Mouse (Mus musculus) small intestine, adult 2 months (tissue): Measurements from ENCODE around the gene Ggps1. TPM values are rescaled to one million over a fixed set of nuclear protein-coding genes. Genes with fewer than 3 reads are reported as not detected.

Source experiments
- H3K27ac ChIP-seq: fragments of 200-500 bp; 2 replicates; pipeline ENCODE4 v1.5.1; 2012; ENCODE audit warnings: low read depth, low read length, control low read depth, inconsistent platforms; ENCODE audit not compliant: insufficient read depth
- H3K27me3 ChIP-seq: fragments of 200-500 bp; 2 replicates; pipeline ENCODE4 v1.6.1; 2012; ENCODE audit warnings: mild to moderate bottlenecking, moderate library complexity, low read length, inconsistent platforms; ENCODE audit not compliant: control insufficient read depth, insufficient read depth
- H3K36me3 ChIP-seq: fragments of 200-500 bp; 2 replicates; pipeline ENCODE4 v1.6.1; 2012; ENCODE audit warnings: mild to moderate bottlenecking, low read length, control low read depth, inconsistent platforms; ENCODE audit not compliant: control insufficient read depth, insufficient read depth
- H3K4me1 ChIP-seq: fragments of 200-500 bp; 2 replicates; pipeline ENCODE4 v1.6.1; 2012; ENCODE audit warnings: low read length, inconsistent platforms, mixed read lengths; ENCODE audit not compliant: control insufficient read depth, insufficient read depth, insufficient read length
- H3K4me3 ChIP-seq: fragments of 200-500 bp; 2 replicates; pipeline ENCODE4 v1.5.1; 2012; ENCODE audit warnings: low read depth, mild to moderate bottlenecking, control low read depth, inconsistent platforms, low read length, moderate library complexity
- CTCF ChIP-seq: fragments of 200-500 bp; IDR thresholded peaks from 2 replicates; pipeline ENCODE4 v1.5.1; 2012; ENCODE audit warnings: low read depth, mild to moderate bottlenecking, control low read depth, inconsistent platforms, low read length, moderate library complexity, mixed read lengths; ENCODE audit not compliant: insufficient replicate concordance, insufficient read length; ENCODE audit errors: extremely low read depth
- POLR2A ChIP-seq: fragments of 200-500 bp; IDR thresholded peaks from 2 replicates; pipeline ENCODE4 v1.6.1; 2012; ENCODE audit warnings: low read depth, mild to moderate bottlenecking, control low read depth, inconsistent platforms, low read length, moderate library complexity
- WGBS: fragments of 180-500 bp; shearing (Covaris S2); methylation state at CpG from one replicate; pipeline ENCODE4 v1.1.7; 2018; 5-methylcytosine and 5-hydroxymethylcytosine counted together
- polyA plus RNA-seq: library from polyadenylated mRNA; depleted of rRNA; stranded (reverse); fragments of >200 nt; gene quantifications from 2 replicates; pipeline ENCODE4 v1.2.3, GENCODE M21; 2012

The Ggps1 gene
- polyA plus RNA-seq, 1 experiment: 2.4 TPM

DNA sequence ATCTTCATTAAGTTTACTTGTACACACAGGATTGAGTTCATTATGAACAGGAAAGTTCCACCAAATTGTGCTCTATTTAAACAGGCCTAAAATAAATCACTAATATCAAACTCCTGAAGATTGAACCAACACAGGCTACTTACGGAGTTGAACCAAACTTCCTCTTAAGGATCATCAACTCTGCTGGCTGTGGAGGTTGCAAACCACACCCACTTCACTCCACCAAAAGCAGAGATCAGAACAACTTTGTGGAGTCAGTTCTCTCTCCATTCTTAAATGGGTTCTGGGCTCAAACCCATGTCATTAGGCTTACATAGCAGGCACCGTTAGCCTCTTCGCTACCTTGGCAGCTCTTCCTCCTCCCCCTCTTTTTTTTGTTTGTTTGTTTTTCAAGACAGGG is 44.4 kb downstream of the Ggps1 start:
- H3K4me1 ChIP-seq: no peaks in the 10 kb centered on the region
- no peaks in the 10 kb centered on the region for H3K27me3 ChIP-seq
- WGBS: 90% methylated on average over 3 of the region's 3 CpGs
- H3K27ac ChIP-seq: no peak overlapping the region
- H3K36me3 ChIP-seq: peaks cover 18% of the 10 kb centered on the region
- H3K4me3 ChIP-seq: no peak overlapping the region
- TF ChIP-seq POLR2A (no peak), CTCF (no peak)

- Histone ChIP-seq H3K36me3 (peaks cover 20% of the 10 kb centered on the region), H3K4me1 (no peaks in the 10 kb centered on the region), H3K27me3 (no peaks in the 10 kb centered on the region), H3K4me3 (no peak overlapping the region), H3K27ac (no peak overlapping the region)
- TF ChIP-seq POLR2A (no peak), CTCF (no peak)
Observed at GRCm38 (mm10) chr13:14018283-14018682, 45.0 kb downstream of the Ggps1 start.

GRCm38 (mm10) chr13:14015609-14016008 is 47.7 kb downstream of the Ggps1 start:
- no peaks in the 10 kb centered on the region; the same call in 1 of the 2 replicates for H3K4me1 ChIP-seq
- no peaks in the 10 kb centered on the region for H3K27me3 ChIP-seq
- peaks cover 26% of the 10 kb centered on the region for H3K36me3 ChIP-seq
- H3K27ac ChIP-seq: no peak overlapping the region
- WGBS: 77% methylated on average over 6 of the region's 6 CpGs
- no peak for TF ChIP-seq POLR2A
- no peak for TF ChIP-seq CTCF
- H3K4me3 ChIP-seq: no peak overlapping the region

DNA sequence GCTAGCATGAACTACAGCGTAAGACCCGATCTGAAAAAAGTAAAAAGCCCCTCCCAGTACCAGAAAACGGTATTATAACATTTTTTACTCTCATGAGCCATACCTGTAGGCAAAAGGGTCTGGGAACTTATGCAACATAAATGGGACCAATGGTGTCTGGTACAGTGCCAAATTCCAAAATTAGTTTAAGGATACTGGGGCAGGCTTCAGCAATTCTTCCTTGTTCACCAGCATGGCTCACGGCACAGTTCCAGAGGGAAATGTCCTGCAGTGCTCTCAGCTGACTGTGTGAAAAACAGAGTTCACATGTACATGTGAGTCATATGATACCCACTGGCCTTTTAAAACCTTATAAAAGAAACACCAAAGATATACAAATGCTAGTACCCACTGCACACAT is 48.7 kb downstream of the Ggps1 start:
- 90% methylated on average over 4 of the region's 4 CpGs for WGBS
- Histone ChIP-seq H3K4me3 (no peak overlapping the region), H3K27ac (no peak overlapping the region), H3K36me3 (peaks cover 29% of the 10 kb centered on the region), H3K27me3 (no peaks in the 10 kb centered on the region), H3K4me1 (peaks cover 4% of the 10 kb centered on the region; the same call in 1 of the 2 replicates)
- TF ChIP-seq POLR2A (no peak), CTCF (no peak)

DNA sequence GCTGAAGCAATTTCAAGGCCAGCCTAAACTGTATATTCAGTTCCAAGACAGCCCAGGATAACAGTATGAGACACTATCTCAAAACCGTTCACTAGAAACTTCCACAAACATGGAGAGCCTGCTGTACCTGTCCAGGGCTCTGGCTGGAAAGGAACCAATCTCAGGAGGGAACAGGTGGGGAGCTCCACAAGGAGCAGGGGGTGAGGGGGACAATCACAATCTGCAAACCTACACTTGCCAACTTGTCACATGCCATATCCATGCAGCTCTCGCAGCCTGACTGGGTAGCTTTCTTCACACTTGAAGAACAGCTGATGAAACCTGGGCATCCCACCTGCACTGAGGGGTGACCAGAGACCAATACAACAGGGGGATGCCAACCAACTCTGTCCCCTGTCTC is 49.3 kb downstream of the Ggps1 start:
- H3K36me3 ChIP-seq: peaks cover 27% of the 10 kb centered on the region
- no peak for TF ChIP-seq POLR2A
- TF ChIP-seq CTCF: no peak
- WGBS: 90% methylated on average over 2 of the region's 2 CpGs

DNA sequence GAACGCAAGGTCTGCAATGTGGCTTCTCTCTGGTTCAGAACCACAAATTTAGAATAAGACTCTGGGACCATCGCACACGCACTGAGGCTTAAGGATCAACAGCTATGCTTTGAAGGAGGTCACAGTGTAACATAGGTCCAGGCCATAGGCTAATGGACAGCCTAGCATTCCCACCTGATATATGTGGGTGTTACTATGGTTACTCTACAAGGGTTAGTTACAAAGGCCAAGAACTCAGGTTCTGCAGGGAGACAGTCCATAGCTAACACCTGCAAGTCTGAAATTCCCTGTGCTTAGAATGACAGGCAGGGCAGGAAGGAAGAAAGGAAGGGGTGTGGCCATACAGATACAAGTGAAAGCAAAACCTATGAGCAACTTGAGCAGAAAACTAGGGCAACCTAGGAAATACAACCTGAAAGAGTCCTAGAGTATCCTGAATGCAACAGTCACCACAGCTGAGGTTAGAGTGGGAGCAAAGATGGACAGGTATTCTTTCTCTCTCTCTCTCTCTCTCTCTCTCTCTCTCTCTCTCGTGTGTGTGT is 51.8 kb downstream of the Ggps1 start:
- no peak overlapping the region for H3K4me3 ChIP-seq
- no peak for TF ChIP-seq CTCF
- TF ChIP-seq POLR2A: no peak
- peaks cover 30% of the 10 kb centered on the region for H3K36me3 ChIP-seq
- no peak overlapping the region for H3K27ac ChIP-seq
- H3K4me1 ChIP-seq: peaks cover 4% of the 10 kb centered on the region; the same call in 1 of the 2 replicates
- 92% methylated on average over 4 of the region's 4 CpGs for WGBS
- no peaks in the 10 kb centered on the region for H3K27me3 ChIP-seq

More for the DNA sequence above, 49.3 kb downstream of the Ggps1 start:
- H3K27me3 ChIP-seq: no peaks in the 10 kb centered on the region
- no peak overlapping the region for H3K27ac ChIP-seq
- H3K4me3 ChIP-seq: no peak overlapping the region
- H3K4me1 ChIP-seq: peaks cover 4% of the 10 kb centered on the region; the same call in 1 of the 2 replicates

DNA sequence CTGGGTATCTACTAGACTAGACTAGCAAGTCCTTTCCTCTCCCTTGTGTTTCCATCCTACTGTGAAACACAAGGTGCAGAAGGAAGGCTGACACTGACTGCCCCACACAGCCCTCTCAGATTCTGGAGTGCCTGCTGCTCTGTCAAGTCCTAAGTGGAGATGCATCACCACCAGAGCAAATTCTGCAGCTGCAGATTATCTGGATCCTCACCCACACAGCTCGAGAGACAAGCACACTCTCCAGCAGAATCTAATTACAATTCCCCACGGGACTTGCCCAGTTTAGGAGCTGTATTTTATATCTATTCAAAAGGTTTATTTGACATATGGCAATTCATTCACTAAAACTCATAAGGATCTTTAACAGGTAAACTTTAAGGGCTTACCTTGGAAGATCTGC is 57.2 kb downstream of the Ggps1 start:
- Histone ChIP-seq H3K36me3 (peaks cover 44% of the 10 kb centered on the region), H3K27ac (no peak overlapping the region), H3K4me1 (peaks cover 4% of the 10 kb centered on the region; the same call in 1 of the 2 replicates), H3K4me3 (no peak overlapping the region), H3K27me3 (no peaks in the 10 kb centered on the region)
- 64% methylated on average over 2 of the region's 2 CpGs for WGBS
- TF ChIP-seq CTCF (no peak), POLR2A (no peak)
